Mouse (Mus musculus) embryonic fibroblast, embryonic 13.5 days (primary cell): Measurements from ENCODE around the gene Rexo5.

ENCODE experiments used
- CTCF ChIP-seq: IDR thresholded peaks from 2 replicates; pipeline ENCODE4 v1.5.1; 2011; ENCODE audit warnings: mild to moderate bottlenecking, control low read depth, low read length, moderate library complexity, borderline replicate concordance; ENCODE audit not compliant: insufficient read depth
- POLR2A ChIP-seq: IDR thresholded peaks from 2 replicates; pipeline ENCODE4 v1.6.1; 2011; ENCODE audit warnings: low read depth, mild to moderate bottlenecking, control low read depth, low read length, moderate library complexity

DNA sequence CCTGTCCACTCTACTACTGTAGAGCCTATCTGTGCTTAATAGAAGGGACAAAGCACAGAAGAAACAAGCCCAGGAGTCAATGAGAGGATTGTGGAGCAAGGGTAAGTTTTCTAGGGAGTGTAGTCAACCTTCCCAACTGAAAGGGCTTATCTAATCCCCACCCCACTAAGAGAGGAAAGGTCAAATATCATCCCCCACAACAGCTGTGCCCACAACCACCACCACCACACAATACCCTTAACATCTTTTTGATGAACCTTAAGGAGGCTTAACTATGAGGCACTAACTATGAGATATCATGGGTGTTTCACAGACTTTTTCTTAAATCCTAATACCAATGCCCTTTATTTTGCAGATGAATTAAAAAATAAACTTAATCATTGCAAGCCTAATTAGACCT, 58.7 kb downstream of the Rexo5 start:
- TF ChIP-seq POLR2A (no peak), CTCF (no peak)
